Mouse (Mus musculus): ENCODE data around the gene Mmp8. TPM values are rescaled to one million over a fixed set of nuclear protein-coding genes. Genes with fewer than 3 reads are reported as not detected.

The Mmp8 gene
- total RNA-seq, 2 experiments from 2014 or later, result not detected

GRCm38 (mm10) chr9:7590063-7590462 lies 31.8 kb downstream of the Mmp8 start:
- no peak for DNase-seq (ENCODE audit: low spot score)
- intact Hi-C loops (cut with DNase I), result no loop called here

- DNase-seq (ENCODE audit: low spot score), result no peak
- intact Hi-C loops (cut with DNase I), result no loop called here
Observed at GRCm38 (mm10) chr9:7593272-7593812, 35.1 kb downstream of the Mmp8 start.

GRCm38 (mm10) chr9:7594816-7595540 lies 36.7 kb downstream of the Mmp8 start:
- intact Hi-C loops (cut with DNase I), result loop anchor here (1.0 to 5.0 kb wide), 3 partner anchors 41 to 543 kb away; no protein-coding TSS in a partner anchor
- peak; percentile 73 for DNase-seq (ENCODE audit: low spot score)

- no peak for DNase-seq (ENCODE audit: low spot score)
- intact Hi-C loops (cut with DNase I), result loop anchor here (2.0 to 10.0 kb wide), 5 partner anchors 109 to 1772 kb away; no protein-coding TSS in a partner anchor
Observed at GRCm38 (mm10) chr9:7602982-7603742, 44.9 kb downstream of the Mmp8 start.

- intact Hi-C loops (cut with DNase I), result loop anchor here (5.0 to 10.0 kb wide), 3 partner anchors 108 to 1771 kb away; no protein-coding TSS in a partner anchor
- no peak for DNase-seq (ENCODE audit: low spot score)
Observed at GRCm38 (mm10) chr9:7604005-7604404, 45.7 kb downstream of the Mmp8 start.

GRCm38 (mm10) chr9:7605638-7606037 lies 47.4 kb downstream of the Mmp8 start:
- intact Hi-C loops (cut with DNase I), result loop anchor here (10.0 kb wide), 1 partner anchor 1769 kb away; no protein-coding TSS in a partner anchor
- no peak for DNase-seq (ENCODE audit: low spot score)

Other genes starting within 250 kb of the Mmp8 start
- gene Mmp12, start 214.1 kb upstream of the Mmp8 start, total RNA-seq (2021), result under 1 TPM; 0.62 to 0.70 TPM
- gene Mmp1b, start 170.4 kb upstream of the Mmp8 start, total RNA-seq (2021), result not detected
- under 1 TPM; 0.31 to 0.64 TPM for gene Mmp3, start 112.6 kb upstream of the Mmp8 start, total RNA-seq (2021)
- not detected for gene Mmp10, start 56.1 kb upstream of the Mmp8 start, total RNA-seq (2021)
- gene Mmp27, start 12.9 kb downstream of the Mmp8 start, total RNA-seq (2021), result not detected
- not detected for gene Mmp20, start 69.8 kb downstream of the Mmp8 start, total RNA-seq (2021)
- not detected for gene Mmp7, start 133.6 kb downstream of the Mmp8 start, total RNA-seq (2021)
- 10 to 100 TPM; 39.4 to 43.7 TPM for gene Tmem123, start 205.6 kb downstream of the Mmp8 start, total RNA-seq (2021)